ENCODE assay signal across 8 mouse cellular contexts in the genomic region with DNA sequence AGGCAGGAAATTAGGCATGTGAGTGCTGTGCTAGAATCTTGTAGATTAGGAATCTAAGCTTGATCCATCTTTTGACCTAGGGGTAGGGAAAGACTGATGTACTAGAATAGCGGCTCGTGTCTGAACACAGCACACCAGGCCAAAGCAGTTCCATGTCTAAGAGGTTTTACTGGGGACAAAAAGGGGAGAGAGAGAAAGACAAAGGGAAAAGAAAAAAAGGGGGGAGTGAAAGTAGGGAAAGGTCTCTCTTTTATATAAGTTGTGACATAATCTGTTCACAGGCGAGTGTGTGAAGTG.
DNase-seq lines count a peak whose midpoint lies in the region; ATAC-seq lines count a peak whose summit lies in the region.

No protein-coding gene starts in this region.

- no peak overlapping the region for H3K4me3 ChIP-seq in heart, embryonic 13.5 days
- H3K4me3 ChIP-seq in embryonic facial prominence, embryonic 11.5 days (ENCODE audit: low read depth, low read length) = no peak overlapping the region
- H3K4me3 ChIP-seq in hindbrain, embryonic 10.5 days = no peak overlapping the region
- 0 out of 2 replicates have a peak overlapping the region, but pooled peaks have one; percentile 2 for H3K4me3 ChIP-seq in midbrain, embryonic 10.5 days

- H3K27ac ChIP-seq in heart, embryonic 13.5 days (replicated peaks) = peak overlapping the region; percentile 66
- H3K27ac ChIP-seq in embryonic facial prominence, embryonic 11.5 days (replicated peaks; ENCODE audit: low read depth, low read length) = peak overlapping the region; percentile 14; the same call in 1 of the 2 replicates
- peak overlapping the region; percentile 71 for H3K27ac ChIP-seq in hindbrain, embryonic 10.5 days
- H3K27ac ChIP-seq in midbrain, embryonic 10.5 days (replicated peaks) = peak overlapping the region; percentile 74

- no peaks in the 10 kb centered on the region for H3K27me3 ChIP-seq in heart, embryonic 13.5 days (replicated peaks)
- no peaks in the 10 kb centered on the region for H3K27me3 ChIP-seq in embryonic facial prominence, embryonic 11.5 days (ENCODE audit: control insufficient read depth, insufficient read depth, low read length)
- H3K27me3 ChIP-seq in hindbrain, embryonic 10.5 days (ENCODE audit: insufficient read depth, poor library complexity, severe bottlenecking) = peaks cover 41% of the 10 kb centered on the region
- peaks cover 45% of the 10 kb centered on the region for H3K27me3 ChIP-seq in midbrain, embryonic 10.5 days (ENCODE audit: low read depth, poor library complexity, severe bottlenecking)

- no peak for DNase-seq in heart, postnatal 14 days
- no peak for DNase-seq in embryonic facial prominence, embryonic 11.5 days (ENCODE audit: low spot score)
- no peak for DNase-seq in hindbrain, embryonic 10.5 days (ENCODE audit: low spot score)
- no peak for DNase-seq in midbrain, embryonic 10.5 days (ENCODE audit: low spot score)
- DNase-seq in spleen, adult 18-20 months = no peak
- DNase-seq in gastrocnemius, postnatal 36 days = no peak

- intact Hi-C loops in heart, postnatal 14 days (cut with DNase I) = no loop called here
- intact Hi-C loops in gastrocnemius, postnatal 36 days (cut with DNase I) = no loop called here

- ATAC-seq in heart, embryonic 13.5 days (ENCODE audit: extremely low read depth, insufficient number of reproducible peaks, low FRiP score, low TSS enrichment) = no peak
- ATAC-seq in embryonic facial prominence, embryonic 11.5 days (replicated peaks; ENCODE audit: insufficient number of reproducible peaks, low FRiP score, low TSS enrichment, low read depth) = no peak
- ATAC-seq in inflammation-experienced regulatory T-cells, adult 6 months = no peak

- WGBS in heart, embryonic 13.5 days = 81% methylated on average over 3 of the region's 3 CpGs
- WGBS in embryonic facial prominence, embryonic 11.5 days = 65% methylated on average over 3 of the region's 3 CpGs
- 59% methylated on average over 3 of the region's 3 CpGs for WGBS in hindbrain, embryonic 10.5 days
- WGBS in midbrain, embryonic 10.5 days = 54% methylated on average over 3 of the region's 3 CpGs

- H3K36me3 ChIP-seq in heart, embryonic 13.5 days = no peaks in the 10 kb centered on the region
- H3K36me3 ChIP-seq in embryonic facial prominence, embryonic 11.5 days (replicated peaks; ENCODE audit: control insufficient read depth, insufficient read depth, low read depth, low read length) = no peaks in the 10 kb centered on the region
- H3K36me3 ChIP-seq in hindbrain, embryonic 10.5 days = no peaks in the 10 kb centered on the region
- no peaks in the 10 kb centered on the region for H3K36me3 ChIP-seq in midbrain, embryonic 10.5 days

- H3K4me2 ChIP-seq in heart, embryonic 13.5 days = no peak overlapping the region
- H3K4me2 ChIP-seq in embryonic facial prominence, embryonic 11.5 days (ENCODE audit: low read depth, low read length) = no peak overlapping the region

- H3K4me1 ChIP-seq in heart, embryonic 13.5 days = peaks cover 13% of the 10 kb centered on the region
- peaks cover 3% of the 10 kb centered on the region; the same call in 1 of the 2 replicates for H3K4me1 ChIP-seq in embryonic facial prominence, embryonic 11.5 days (ENCODE audit: control insufficient read depth, insufficient read depth, low read length)
- peaks cover 18% of the 10 kb centered on the region for H3K4me1 ChIP-seq in hindbrain, embryonic 10.5 days (replicated peaks)
- peaks cover 18% of the 10 kb centered on the region for H3K4me1 ChIP-seq in midbrain, embryonic 10.5 days

- no peak overlapping the region for H3K9ac ChIP-seq in heart, embryonic 13.5 days
- no peak overlapping the region for H3K9ac ChIP-seq in embryonic facial prominence, embryonic 11.5 days (replicated peaks; ENCODE audit: low read length)

- no peaks in the 10 kb centered on the region for H3K9me3 ChIP-seq in heart, embryonic 13.5 days
- no peaks in the 10 kb centered on the region for H3K9me3 ChIP-seq in embryonic facial prominence, embryonic 11.5 days (replicated peaks; ENCODE audit: control insufficient read depth, low read length)
- H3K9me3 ChIP-seq in hindbrain, embryonic 10.5 days = no peaks in the 10 kb centered on the region
- H3K9me3 ChIP-seq in midbrain, embryonic 10.5 days (replicated peaks) = no peaks in the 10 kb centered on the region

Comparison
In these comparisons a context has a peak if more than half of its experiments do, and no peak if none do; other contexts are left out.
1. H3K27ac ChIP-seq: peak in every context shown above with its lines; median percentile 74 in midbrain, embryonic 10.5 days; 71 in hindbrain, embryonic 10.5 days; 66 in heart, embryonic 13.5 days; 14 in embryonic facial prominence, embryonic 11.5 days.